Mouse (Mus musculus): Measurements from ENCODE around the gene Sugct. TPM values are rescaled to one million over a fixed set of nuclear protein-coding genes. Genes with fewer than 3 reads are reported as not detected.
"Not testable (repeated sequence)": the region's sequence is repeated elsewhere in the genome, so short reads cannot be mapped to it uniquely, and the experiment has no call there.

Gene Sugct
- polyA plus RNA-seq, 1 experiment from 2014 or later = 5.1 TPM

- H3K27me3 ChIP-seq (replicated peaks) = no peaks in the 10 kb centered on the region
- no peaks in the 10 kb centered on the region for H3K36me3 ChIP-seq
- no peak overlapping the region for H3K4me3 ChIP-seq
- no peak overlapping the region for H3K9ac ChIP-seq
- no peak for ATAC-seq (ENCODE audit: extremely low read depth, insufficient number of reproducible peaks, low FRiP score, low TSS enrichment)
- no peak overlapping the region for H3K4me2 ChIP-seq
- H3K9me3 ChIP-seq = no peaks in the 10 kb centered on the region
- no peak overlapping the region for H3K27ac ChIP-seq (replicated peaks)
- H3K4me1 ChIP-seq = no peaks in the 10 kb centered on the region
- WGBS = 68% methylated on average over 1 of the region's 1 CpGs
Observed at GRCm38 (mm10) chr13:16840994-16841393, 854.4 kb downstream of the Sugct start.

GRCm38 (mm10) chr13:16838409-16838808 is 856.9 kb downstream of the Sugct start:
- Histone ChIP-seq H3K9me3 (no peaks in the 10 kb centered on the region), H3K4me3 (no peak overlapping the region), H3K9ac (no peak overlapping the region), H3K36me3 (no peaks in the 10 kb centered on the region), H3K27ac (replicated peaks) (no peak overlapping the region), H3K4me2 (no peak overlapping the region), H3K27me3 (replicated peaks) (no peaks in the 10 kb centered on the region), H3K4me1 (no peaks in the 10 kb centered on the region)
- 76% methylated on average over 3 of the region's 3 CpGs for WGBS
- no peak for ATAC-seq (ENCODE audit: extremely low read depth, insufficient number of reproducible peaks, low FRiP score, low TSS enrichment)

- Histone ChIP-seq H3K4me1 (peaks cover under 1% of the 10 kb centered on the region; the same call in 1 of the 2 replicates), H3K4me3 (no peak overlapping the region), H3K9ac (no peak overlapping the region), H3K27ac (replicated peaks) (no peak overlapping the region), H3K36me3 (no peaks in the 10 kb centered on the region), H3K9me3 (no peaks in the 10 kb centered on the region), H3K27me3 (replicated peaks) (no peaks in the 10 kb centered on the region), H3K4me2 (no peak overlapping the region)
- no peak for ATAC-seq (ENCODE audit: extremely low read depth, insufficient number of reproducible peaks, low FRiP score, low TSS enrichment)
- WGBS = 65% methylated on average over 2 of the region's 2 CpGs
Observed at GRCm38 (mm10) chr13:16835111-16835510, 860.2 kb downstream of the Sugct start.

- Histone ChIP-seq H3K4me1 (peaks cover 8% of the 10 kb centered on the region), H3K36me3 (no peaks in the 10 kb centered on the region), H3K9ac (no peak overlapping the region), H3K27ac (replicated peaks) (no peak overlapping the region), H3K9me3 (no peaks in the 10 kb centered on the region), H3K27me3 (replicated peaks) (no peaks in the 10 kb centered on the region), H3K4me3 (no peak overlapping the region), H3K4me2 (no peak overlapping the region)
- ATAC-seq (ENCODE audit: extremely low read depth, insufficient number of reproducible peaks, low FRiP score, low TSS enrichment) = no peak
Observed at GRCm38 (mm10) chr13:16833069-16833468, 862.3 kb downstream of the Sugct start.

- 72% methylated on average over 8 of the region's 8 CpGs for WGBS
Observed at GRCm38 (mm10) chr13:16831840-16832239, 863.5 kb downstream of the Sugct start.

GRCm38 (mm10) chr13:16830291-16830690 is 865.1 kb downstream of the Sugct start:
- H3K4me2 ChIP-seq; H3K9me3 ChIP-seq; H3K4me3 ChIP-seq; H3K9ac ChIP-seq; H3K27me3 ChIP-seq (replicated peaks); H3K36me3 ChIP-seq; ATAC-seq (ENCODE audit: extremely low read depth, insufficient number of reproducible peaks, low FRiP score, low TSS enrichment); H3K27ac ChIP-seq (replicated peaks): not testable (repeated sequence)
- H3K4me1 ChIP-seq = peaks cover 16% of the 10 kb centered on the region
- WGBS = 56% methylated on average over 6 of the region's 6 CpGs

More at GRCm38 (mm10) chr13:16831840-16832239, 863.5 kb downstream of the Sugct start:
- H3K27me3 ChIP-seq (replicated peaks) = no peaks in the 10 kb centered on the region
- H3K9me3 ChIP-seq = no peaks in the 10 kb centered on the region
- H3K9ac ChIP-seq = no peak overlapping the region
- H3K4me3 ChIP-seq = no peak overlapping the region
- peaks cover 8% of the 10 kb centered on the region for H3K4me1 ChIP-seq
- H3K27ac ChIP-seq (replicated peaks) = no peak overlapping the region
- no peak for ATAC-seq (ENCODE audit: extremely low read depth, insufficient number of reproducible peaks, low FRiP score, low TSS enrichment)
- no peak overlapping the region for H3K4me2 ChIP-seq
- H3K36me3 ChIP-seq = no peaks in the 10 kb centered on the region

- 37% methylated on average over 2 of the region's 2 CpGs for WGBS
- ATAC-seq (ENCODE audit: extremely low read depth, insufficient number of reproducible peaks, low FRiP score, low TSS enrichment) = no peak
- H3K27ac ChIP-seq (replicated peaks) = peak overlapping the region; percentile 32; the same call in 1 of the 2 replicates
Observed at GRCm38 (mm10) chr13:16829589-16829988, 865.8 kb downstream of the Sugct start.

GRCm38 (mm10) chr13:16825619-16826018 is 869.7 kb downstream of the Sugct start:
- Histone ChIP-seq H3K4me3 (no peak overlapping the region), H3K4me1 (peaks cover 19% of the 10 kb centered on the region), H3K9me3 (no peaks in the 10 kb centered on the region), H3K36me3 (no peaks in the 10 kb centered on the region), H3K27ac (replicated peaks) (peak overlapping the region; percentile 42), H3K9ac (no peak overlapping the region), H3K4me2 (no peak overlapping the region; the same call in 1 of the 2 replicates), H3K27me3 (replicated peaks) (no peaks in the 10 kb centered on the region)
- ATAC-seq (ENCODE audit: extremely low read depth, insufficient number of reproducible peaks, low FRiP score, low TSS enrichment) = no peak
- WGBS = 50% methylated on average over 6 of the region's 6 CpGs

More at GRCm38 (mm10) chr13:16829589-16829988, 865.8 kb downstream of the Sugct start:
- H3K36me3 ChIP-seq = no peaks in the 10 kb centered on the region
- H3K4me2 ChIP-seq = no peak overlapping the region
- H3K9ac ChIP-seq = no peak overlapping the region
- H3K9me3 ChIP-seq = no peaks in the 10 kb centered on the region
- peaks cover 19% of the 10 kb centered on the region for H3K4me1 ChIP-seq
- no peaks in the 10 kb centered on the region for H3K27me3 ChIP-seq (replicated peaks)
- no peak overlapping the region for H3K4me3 ChIP-seq

- H3K4me3 ChIP-seq = no peak overlapping the region
- no peak overlapping the region for H3K9ac ChIP-seq
- no peaks in the 10 kb centered on the region for H3K9me3 ChIP-seq
- no peak for ATAC-seq (ENCODE audit: extremely low read depth, insufficient number of reproducible peaks, low FRiP score, low TSS enrichment)
- no peak overlapping the region for H3K4me2 ChIP-seq
- no peak overlapping the region for H3K27ac ChIP-seq (replicated peaks)
- H3K27me3 ChIP-seq (replicated peaks) = no peaks in the 10 kb centered on the region
- 74% methylated on average over 4 of the region's 4 CpGs for WGBS
- peaks cover 11% of the 10 kb centered on the region for H3K4me1 ChIP-seq
- no peaks in the 10 kb centered on the region for H3K36me3 ChIP-seq
Observed at GRCm38 (mm10) chr13:16821785-16822184, 873.6 kb downstream of the Sugct start.

GRCm38 (mm10) chr13:16817471-16817870 is 877.9 kb downstream of the Sugct start:
- H3K4me1 ChIP-seq = no peaks in the 10 kb centered on the region
- no peaks in the 10 kb centered on the region for H3K36me3 ChIP-seq
- no peaks in the 10 kb centered on the region for H3K9me3 ChIP-seq
- no peak for ATAC-seq (ENCODE audit: extremely low read depth, insufficient number of reproducible peaks, low FRiP score, low TSS enrichment)
- H3K4me2 ChIP-seq = no peak overlapping the region
- no peak overlapping the region for H3K4me3 ChIP-seq
- WGBS = 74% methylated on average over 6 of the region's 6 CpGs
- H3K27ac ChIP-seq (replicated peaks) = no peak overlapping the region
- H3K27me3 ChIP-seq (replicated peaks) = no peaks in the 10 kb centered on the region
- H3K9ac ChIP-seq = no peak overlapping the region

- H3K4me3 ChIP-seq = no peak overlapping the region
- H3K27me3 ChIP-seq (replicated peaks) = no peaks in the 10 kb centered on the region
- WGBS = 71% methylated on average over 5 of the region's 5 CpGs
- no peaks in the 10 kb centered on the region for H3K4me1 ChIP-seq
- ATAC-seq (ENCODE audit: extremely low read depth, insufficient number of reproducible peaks, low FRiP score, low TSS enrichment) = no peak
- H3K9me3 ChIP-seq = no peaks in the 10 kb centered on the region
- H3K4me2 ChIP-seq = no peak overlapping the region
- no peaks in the 10 kb centered on the region for H3K36me3 ChIP-seq
- H3K9ac ChIP-seq = no peak overlapping the region
- no peak overlapping the region for H3K27ac ChIP-seq (replicated peaks)
Observed at GRCm38 (mm10) chr13:16816747-16817146, 878.6 kb downstream of the Sugct start.

GRCm38 (mm10) chr13:16812268-16812667 is 883.1 kb downstream of the Sugct start:
- 73% methylated on average over 2 of the region's 2 CpGs for WGBS
- no peaks in the 10 kb centered on the region for H3K27me3 ChIP-seq (replicated peaks)
- H3K4me2 ChIP-seq = no peak overlapping the region
- H3K4me1 ChIP-seq = no peaks in the 10 kb centered on the region
- H3K9ac ChIP-seq = no peak overlapping the region
- H3K9me3 ChIP-seq = no peaks in the 10 kb centered on the region
- H3K27ac ChIP-seq (replicated peaks) = no peak overlapping the region
- ATAC-seq (ENCODE audit: extremely low read depth, insufficient number of reproducible peaks, low FRiP score, low TSS enrichment) = no peak
- no peak overlapping the region for H3K4me3 ChIP-seq
- no peaks in the 10 kb centered on the region for H3K36me3 ChIP-seq
